Mouse (Mus musculus) MEL (cell line): ENCODE measurements around the gene Tshr.

ENCODE experiments used
- CTCF ChIP-seq, 3 experiments: IDR thresholded peaks in 2 of 3; conservative IDR thresholded peaks in 1 of 3; 2 replicates each; pipeline ENCODE4 v1.5.1; 2011 to 2012; ENCODE audit warnings: low read length in 3 of 3, low read depth in 2 of 3, mild to moderate bottlenecking in 2 of 3, improper control_type of control experiment in 1 of 3, inconsistent platforms in 1 of 3, mixed read lengths in 1 of 3, moderate library complexity in 1 of 3; ENCODE audit not compliant: control insufficient read depth in 1 of 3, insufficient read depth in 1 of 3, poor library complexity in 1 of 3, severe bottlenecking in 1 of 3
- EP300 ChIP-seq, 2 experiments: IDR thresholded peaks; 2 replicates each; pipeline ENCODE4 v1.6.1; 2011; ENCODE audit warnings: improper control_type of control experiment in 2 of 2, low read length in 2 of 2, low read depth in 1 of 2, mild to moderate bottlenecking in 1 of 2
- GATA1 ChIP-seq: IDR thresholded peaks from 2 replicates; pipeline ENCODE4 v1.6.1; 2011; ENCODE audit warnings: low read depth, low read length, improper control_type of control experiment
- HCFC1 ChIP-seq: IDR thresholded peaks from 2 replicates; pipeline ENCODE4 v1.6.1; 2012; ENCODE audit warnings: low read depth, mild to moderate bottlenecking, inconsistent platforms, low read length, improper control_type of control experiment, moderate library complexity
- MAX ChIP-seq: IDR thresholded peaks from 2 replicates; pipeline ENCODE4 v1.6.1; 2011; ENCODE audit warnings: low read length, improper control_type of control experiment
- MEF2A ChIP-seq: IDR thresholded peaks from 2 replicates; pipeline ENCODE4 v1.6.1; 2014; ENCODE audit warnings: low read depth, mild to moderate bottlenecking, inconsistent platforms, low read length, improper control_type of control experiment; ENCODE audit not compliant: poor library complexity, insufficient replicate concordance, severe bottlenecking; ENCODE audit errors: extremely low read depth
- RCOR1 ChIP-seq: IDR thresholded peaks from 2 replicates; pipeline ENCODE4 v1.6.1; 2012; ENCODE audit warnings: low read depth, mild to moderate bottlenecking, inconsistent platforms, low read length, improper control_type of control experiment
- SMC3 ChIP-seq: IDR thresholded peaks from 2 replicates; pipeline ENCODE4 v1.6.1; 2011; ENCODE audit warnings: low read depth, low read length, improper control_type of control experiment
- TBP ChIP-seq: IDR thresholded peaks from 2 replicates; pipeline ENCODE4 v1.8.0; 2011; ENCODE audit warnings: low read depth, low read length, improper control_type of control experiment
- USF1 ChIP-seq: IDR thresholded peaks from 2 replicates; pipeline ENCODE4 v1.6.1; 2014; ENCODE audit warnings: low read depth, mild to moderate bottlenecking, inconsistent platforms, low read length, improper control_type of control experiment, moderate library complexity
- USF2 ChIP-seq, 2 experiments: IDR thresholded peaks; 2 replicates each; pipeline ENCODE4 v1.6.1; 2011 to 2012; ENCODE audit warnings: improper control_type of control experiment in 2 of 2, low read length in 2 of 2, borderline replicate concordance in 1 of 2, inconsistent platforms in 1 of 2, low read depth in 1 of 2, mild to moderate bottlenecking in 1 of 2; ENCODE audit not compliant: insufficient read depth in 1 of 2
- ZC3H11A ChIP-seq: IDR thresholded peaks from 2 replicates; pipeline ENCODE4 v1.6.1; 2012; ENCODE audit warnings: low read depth, mild to moderate bottlenecking, inconsistent platforms, low read length, improper control_type of control experiment

- TF ChIP-seq CTCF (IDR thresholded peaks at IDR 0.05 in 2 of 3, conservative IDR thresholded peaks at IDR 0.05 in 1 of 3; ENCODE audit: control insufficient read depth in 1 of 3, insufficient read depth in 1 of 3, low read depth in 2 of 3, low read length in 3 of 3, poor library complexity in 1 of 3, severe bottlenecking in 1 of 3) (no peak), EP300 (IDR thresholded peaks at IDR 0.05; ENCODE audit: low read depth in 1 of 2, low read length in 2 of 2) (no peak), USF1 (no peak), GATA1 (no peak), MAX (no peak), ZC3H11A (no peak), MEF2A (no peak), RCOR1 (no peak), USF2 (IDR thresholded peaks at IDR 0.05; ENCODE audit: borderline replicate concordance in 1 of 2, insufficient read depth in 1 of 2, low read depth in 1 of 2, low read length in 2 of 2) (no peak), TBP (no peak), HCFC1 (no peak), SMC3 (no peak)
Observed at GRCm38 (mm10) chr12:91486342-91486741, 102.0 kb downstream of the Tshr start.
